Mouse (Mus musculus) B cell, adult 2 months (primary cell): Measurements from ENCODE around the gene Tmem44.
"Not testable (repeated sequence)": the region's sequence is repeated elsewhere in the genome, so short reads cannot be mapped to it uniquely, and the experiment has no call there.

Source experiments
- DNase-seq, 2 experiments: peaks; one replicate each; pipeline ENCODE4 v3.0.0; 2022

The Tmem44 gene

GRCm38 (mm10) chr16:30491742-30492141 is 58.9 kb downstream of the Tmem44 start:
- no peak for DNase-seq

GRCm38 (mm10) chr16:30490791-30491190 is 59.9 kb downstream of the Tmem44 start:
- DNase-seq: no peak

GRCm38 (mm10) chr16:30490316-30490715 is 60.3 kb downstream of the Tmem44 start:
- no peak for DNase-seq

GRCm38 (mm10) chr16:30489662-30490061 is 61.0 kb downstream of the Tmem44 start:
- no peak for DNase-seq

GRCm38 (mm10) chr16:30486498-30486897 is 64.1 kb downstream of the Tmem44 start:
- DNase-seq: no peak

- DNase-seq: no peak
Measured at GRCm38 (mm10) chr16:30477791-30478190, 72.9 kb downstream of the Tmem44 start.

GRCm38 (mm10) chr16:30477006-30477405 is 73.6 kb downstream of the Tmem44 start:
- DNase-seq: no peak

GRCm38 (mm10) chr16:30475633-30476461 is 74.8 kb downstream of the Tmem44 start:
- no peak for DNase-seq

GRCm38 (mm10) chr16:30472447-30472846 is 78.2 kb downstream of the Tmem44 start:
- no peak for DNase-seq

- DNase-seq: no peak
Measured at GRCm38 (mm10) chr16:30471912-30472311, 78.7 kb downstream of the Tmem44 start.

- DNase-seq: no peak
Measured at GRCm38 (mm10) chr16:30468944-30469343, 81.7 kb downstream of the Tmem44 start.

- DNase-seq: no peak
Measured at GRCm38 (mm10) chr16:30465680-30466298, 84.9 kb downstream of the Tmem44 start.

- DNase-seq: not testable (repeated sequence)
Measured at GRCm38 (mm10) chr16:30464742-30465141, 85.9 kb downstream of the Tmem44 start.
